Mouse (Mus musculus): Measurements from ENCODE around the gene Ccdc182. TPM values are rescaled to one million over a fixed set of nuclear protein-coding genes. Genes with fewer than 3 reads are reported as not detected.

Gene Ccdc182
- polyA plus RNA-seq, 1 experiment, result not detected

DNA sequence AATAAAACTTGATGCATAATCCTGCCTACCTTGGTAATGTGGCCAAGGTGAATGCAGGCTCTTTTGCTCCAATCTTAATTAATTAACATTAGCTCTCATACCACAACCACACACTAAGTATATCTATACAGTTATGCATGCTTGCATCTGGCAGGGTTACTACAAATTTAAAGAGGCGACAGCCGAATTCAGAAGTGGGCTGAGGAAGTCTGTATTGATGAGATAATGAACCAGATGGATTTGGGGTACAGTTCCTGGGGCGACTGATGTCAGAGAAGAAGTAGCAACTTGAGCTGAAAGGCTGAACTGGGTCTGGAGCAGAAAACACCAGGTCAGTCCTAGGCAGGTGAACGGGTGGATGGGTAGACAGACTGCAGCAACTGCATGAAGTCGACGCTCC, 11.9 kb downstream of the Ccdc182 start:
- H3K27ac ChIP-seq (ENCODE audit: control insufficient read depth, insufficient read depth, low read depth, low read length, poor library complexity), result no peak overlapping the region
- TF ChIP-seq POLR2A (IDR thresholded peaks at IDR 0.05; ENCODE audit: borderline replicate concordance, control insufficient read depth, low read depth, low read length) (no peak), CTCF (IDR thresholded peaks at IDR 0.05; ENCODE audit: control insufficient read depth, insufficient read depth, low read length) (no peak)
- H3K4me1 ChIP-seq (ENCODE audit: control insufficient read depth, insufficient read depth, low read length), result no peaks in the 10 kb centered on the region
- no peak overlapping the region for H3K4me3 ChIP-seq (replicated peaks; ENCODE audit: control insufficient read depth, low read depth, low read length)
- WGBS, result 43% methylated on average over 6 of the region's 6 CpGs

DNA sequence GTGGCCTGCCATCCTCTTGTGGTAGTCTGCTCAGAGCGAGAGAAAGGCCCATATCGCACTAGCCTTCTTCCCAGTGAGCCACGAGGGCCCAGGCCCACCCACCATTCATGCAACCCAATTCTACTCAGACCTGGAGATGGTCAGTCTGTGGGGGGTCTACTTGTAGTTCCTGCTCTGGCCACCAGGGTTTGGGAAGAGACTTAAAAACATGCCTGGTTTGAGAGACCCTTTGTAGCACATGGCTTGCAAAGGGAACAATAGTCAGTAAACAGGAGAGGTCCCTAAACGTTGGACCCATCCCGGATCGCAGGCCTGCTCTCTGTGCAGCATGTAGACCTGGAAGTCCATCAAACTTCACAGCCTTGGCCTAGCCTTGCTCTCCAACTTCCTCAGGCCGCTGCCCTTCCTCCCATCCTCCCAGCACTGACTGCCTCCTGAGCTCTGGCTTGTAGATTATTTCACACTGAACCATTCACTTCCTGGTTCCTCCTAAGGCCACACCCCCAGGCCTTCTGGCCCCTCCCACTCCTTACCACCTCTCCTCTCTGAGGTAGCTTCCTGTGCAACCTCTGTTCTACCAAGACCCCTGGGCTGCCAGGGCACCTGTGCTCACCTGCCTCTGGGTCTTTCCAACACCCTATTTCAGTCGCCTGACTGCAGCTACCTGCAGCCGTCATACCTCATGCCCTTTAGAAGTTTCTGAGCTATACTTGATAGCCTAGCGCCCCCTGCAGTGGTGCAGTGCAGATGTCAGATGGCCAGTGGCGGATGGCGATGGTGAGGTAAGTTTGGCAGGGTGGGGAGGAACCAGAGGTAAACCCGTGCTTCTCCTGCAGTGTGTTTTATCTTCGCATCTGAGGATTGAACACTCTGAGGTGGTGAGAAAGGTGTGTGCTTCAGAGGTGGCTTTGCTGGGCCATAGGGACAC, 14.0 kb downstream of the Ccdc182 start:
- TF ChIP-seq POLR2A (IDR thresholded peaks at IDR 0.05; ENCODE audit: borderline replicate concordance, control insufficient read depth, low read depth, low read length) (no peak), CTCF (IDR thresholded peaks at IDR 0.05; ENCODE audit: control insufficient read depth, insufficient read depth, low read length) (no peak)
- Histone ChIP-seq H3K4me1 (ENCODE audit: control insufficient read depth, insufficient read depth, low read length) (no peaks in the 10 kb centered on the region), H3K4me3 (replicated peaks; ENCODE audit: control insufficient read depth, low read depth, low read length) (no peak overlapping the region), H3K27ac (ENCODE audit: control insufficient read depth, insufficient read depth, low read depth, low read length, poor library complexity) (no peak overlapping the region)
- WGBS, result 77% methylated on average over 14 of the region's 14 CpGs

DNA sequence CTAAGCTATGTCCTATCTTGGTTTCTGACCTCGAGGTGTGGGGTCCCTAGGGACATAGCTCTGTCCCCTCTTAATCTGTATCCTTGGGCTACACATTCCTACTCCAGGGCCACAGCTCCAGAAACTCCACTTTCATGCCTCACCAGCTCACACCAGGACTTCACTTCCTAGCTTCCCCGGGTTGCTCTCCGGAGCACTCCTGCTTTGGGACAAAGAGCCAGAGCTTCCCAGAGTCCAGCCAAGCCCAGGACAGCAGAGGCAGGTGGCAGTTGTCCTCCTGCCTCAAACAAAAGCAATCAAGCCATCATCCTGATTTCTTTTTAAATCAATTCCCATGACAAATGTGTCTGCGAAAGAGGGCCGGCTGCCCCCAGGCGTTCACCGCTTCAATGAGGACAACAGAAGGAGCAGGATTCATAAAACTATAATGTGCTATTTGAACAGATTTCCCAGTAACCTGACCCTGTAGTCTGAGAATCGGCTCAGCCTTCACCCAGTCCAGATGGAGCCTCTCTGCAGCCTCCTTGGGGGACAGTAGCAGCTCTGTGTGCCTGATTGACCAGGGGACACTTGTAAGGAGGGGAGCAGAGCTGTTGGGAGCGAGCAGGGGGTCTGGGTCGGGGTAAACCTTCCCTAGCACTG, 15.3 kb downstream of the Ccdc182 start:
- Histone ChIP-seq H3K4me1 (ENCODE audit: control insufficient read depth, insufficient read depth, low read length) (no peaks in the 10 kb centered on the region), H3K27ac (ENCODE audit: control insufficient read depth, insufficient read depth, low read depth, low read length, poor library complexity) (no peak overlapping the region), H3K4me3 (replicated peaks; ENCODE audit: control insufficient read depth, low read depth, low read length) (no peak overlapping the region)
- TF ChIP-seq CTCF (IDR thresholded peaks at IDR 0.05; ENCODE audit: control insufficient read depth, insufficient read depth, low read length), result no peak
- TF ChIP-seq POLR2A (IDR thresholded peaks at IDR 0.05; ENCODE audit: borderline replicate concordance, control insufficient read depth, low read depth, low read length), result no peak
- WGBS, result 75% methylated on average over 10 of the region's 10 CpGs

DNA sequence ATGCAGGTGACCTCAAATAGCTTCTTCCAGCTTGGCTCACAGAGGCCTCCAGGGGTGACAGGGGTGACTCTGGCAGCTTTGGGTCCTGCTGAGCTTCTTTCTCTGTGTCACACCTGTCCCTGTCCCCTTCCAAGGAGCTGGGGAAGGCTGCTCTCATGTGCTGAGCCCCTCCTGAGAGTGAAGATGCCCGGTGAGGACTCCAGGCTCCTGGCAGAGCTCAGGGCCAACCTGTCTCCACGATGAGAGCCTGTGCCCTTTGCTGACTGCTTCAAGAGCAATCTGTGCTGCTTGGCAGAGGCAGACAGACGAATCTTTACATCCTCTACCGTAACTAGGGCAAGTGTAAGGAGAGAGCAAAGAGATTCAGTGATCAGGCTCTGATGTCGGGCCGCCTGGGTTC, 16.9 kb downstream of the Ccdc182 start:
- WGBS, result 73% methylated on average over 6 of the region's 6 CpGs
- Histone ChIP-seq H3K4me3 (replicated peaks; ENCODE audit: control insufficient read depth, low read depth, low read length) (no peak overlapping the region), H3K27ac (ENCODE audit: control insufficient read depth, insufficient read depth, low read depth, low read length, poor library complexity) (no peak overlapping the region), H3K4me1 (ENCODE audit: control insufficient read depth, insufficient read depth, low read length) (no peaks in the 10 kb centered on the region)
- TF ChIP-seq POLR2A (IDR thresholded peaks at IDR 0.05; ENCODE audit: borderline replicate concordance, control insufficient read depth, low read depth, low read length) (no peak), CTCF (IDR thresholded peaks at IDR 0.05; ENCODE audit: control insufficient read depth, insufficient read depth, low read length) (no peak)

DNA sequence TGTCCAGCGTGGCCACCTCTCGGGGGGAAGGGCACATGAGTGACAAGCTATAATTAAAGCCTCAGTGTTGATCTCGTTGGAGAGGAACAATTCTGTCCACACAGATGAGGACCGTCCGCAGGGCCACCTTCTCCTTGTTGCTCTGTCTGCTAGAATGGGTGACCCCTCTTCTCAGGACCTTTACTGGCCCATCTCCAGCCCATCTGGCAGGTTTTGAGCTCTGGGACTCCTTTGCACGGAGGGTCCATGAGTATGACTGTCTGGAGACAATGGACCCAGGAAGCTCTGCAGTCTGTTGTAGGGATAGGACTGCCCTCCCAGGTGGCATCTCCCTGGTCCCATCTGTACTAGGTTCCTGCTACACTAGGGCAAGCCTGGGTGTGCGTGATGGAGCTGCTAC, 17.7 kb downstream of the Ccdc182 start:
- H3K27ac ChIP-seq (ENCODE audit: control insufficient read depth, insufficient read depth, low read depth, low read length, poor library complexity), result no peak overlapping the region
- WGBS, result 77% methylated on average over 7 of the region's 7 CpGs

DNA sequence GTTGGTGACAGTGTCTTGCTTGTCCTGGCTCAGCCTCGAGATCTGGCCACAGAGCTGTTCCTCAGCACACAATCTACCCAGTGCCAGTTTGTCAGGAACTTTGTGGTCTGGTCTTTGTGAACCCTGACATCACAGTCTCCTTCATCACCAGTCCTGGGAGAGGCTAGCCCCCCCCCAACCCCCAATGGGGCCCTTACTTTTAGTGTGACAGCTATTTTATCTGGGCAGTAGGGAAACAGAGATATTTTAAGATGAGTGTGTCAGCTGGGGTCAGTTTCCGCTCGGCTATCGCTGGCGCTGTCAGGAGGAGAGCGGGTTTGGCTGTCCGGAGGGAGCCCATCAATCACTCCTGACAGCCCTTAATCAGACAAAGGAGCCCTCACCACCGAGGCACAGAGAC, 19.7 kb downstream of the Ccdc182 start:
- H3K4me3 ChIP-seq (replicated peaks; ENCODE audit: control insufficient read depth, low read depth, low read length), result no peak overlapping the region
- no peaks in the 10 kb centered on the region for H3K4me1 ChIP-seq (ENCODE audit: control insufficient read depth, insufficient read depth, low read length)
- no peak for TF ChIP-seq CTCF (IDR thresholded peaks at IDR 0.05; ENCODE audit: control insufficient read depth, insufficient read depth, low read length)
- TF ChIP-seq POLR2A (IDR thresholded peaks at IDR 0.05; ENCODE audit: borderline replicate concordance, control insufficient read depth, low read depth, low read length), result no peak
- H3K27ac ChIP-seq (ENCODE audit: control insufficient read depth, insufficient read depth, low read depth, low read length, poor library complexity), result no peak overlapping the region
- 26% methylated on average over 8 of the region's 8 CpGs for WGBS

More for the DNA sequence above, 17.7 kb downstream of the Ccdc182 start:
- H3K4me3 ChIP-seq (replicated peaks; ENCODE audit: control insufficient read depth, low read depth, low read length), result no peak overlapping the region
- H3K4me1 ChIP-seq (ENCODE audit: control insufficient read depth, insufficient read depth, low read length), result no peaks in the 10 kb centered on the region
- TF ChIP-seq POLR2A (IDR thresholded peaks at IDR 0.05; ENCODE audit: borderline replicate concordance, control insufficient read depth, low read depth, low read length) (no peak), CTCF (IDR thresholded peaks at IDR 0.05; ENCODE audit: control insufficient read depth, insufficient read depth, low read length) (no peak)

DNA sequence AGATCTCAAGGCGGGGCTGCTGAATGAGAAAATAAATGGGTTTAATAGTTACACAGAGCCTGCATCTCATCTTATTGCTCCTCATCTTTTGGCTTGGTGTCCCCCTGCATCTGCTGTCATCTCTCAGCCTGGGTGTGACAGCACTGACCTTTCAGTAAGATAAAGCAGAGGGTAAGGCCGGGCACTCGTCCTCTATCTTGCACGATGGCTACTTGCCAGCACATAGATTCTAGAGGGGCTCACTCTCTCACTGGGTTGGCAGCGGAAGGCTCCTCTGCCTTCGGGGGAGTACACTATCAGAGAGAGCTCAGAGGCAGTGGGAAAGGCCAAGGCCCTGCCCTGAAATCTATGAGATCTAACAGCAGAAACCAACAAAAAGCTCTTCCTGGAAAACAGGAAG, 20.6 kb downstream of the Ccdc182 start:
- TF ChIP-seq POLR2A (IDR thresholded peaks at IDR 0.05; ENCODE audit: borderline replicate concordance, control insufficient read depth, low read depth, low read length) (no peak), CTCF (IDR thresholded peaks at IDR 0.05; ENCODE audit: control insufficient read depth, insufficient read depth, low read length) (no peak)
- H3K27ac ChIP-seq (ENCODE audit: control insufficient read depth, insufficient read depth, low read depth, low read length, poor library complexity), result no peak overlapping the region
- 58% methylated on average over 6 of the region's 6 CpGs for WGBS
- no peaks in the 10 kb centered on the region for H3K4me1 ChIP-seq (ENCODE audit: control insufficient read depth, insufficient read depth, low read length)
- no peak overlapping the region for H3K4me3 ChIP-seq (replicated peaks; ENCODE audit: control insufficient read depth, low read depth, low read length)

DNA sequence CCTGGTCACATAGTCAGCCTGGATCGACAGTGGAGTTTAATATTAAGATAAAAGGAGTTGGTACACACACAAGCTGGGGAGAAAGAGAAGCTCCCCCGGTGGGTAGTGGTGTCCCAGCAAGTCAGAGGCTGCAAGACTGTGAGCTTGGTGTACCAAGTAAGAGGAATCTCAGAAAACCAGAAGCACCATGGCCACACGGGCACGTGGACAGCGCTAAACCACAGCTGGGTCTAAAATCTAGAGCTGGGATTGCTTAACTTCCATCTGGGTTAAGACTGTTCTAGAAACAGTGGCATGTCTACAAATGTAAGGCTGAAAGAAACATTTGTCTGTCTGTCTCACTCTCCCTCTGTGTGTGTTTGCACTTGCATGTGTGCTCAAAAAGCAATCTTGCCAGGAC, 21.5 kb downstream of the Ccdc182 start:
- Histone ChIP-seq H3K4me3 (replicated peaks; ENCODE audit: control insufficient read depth, low read depth, low read length) (no peak overlapping the region), H3K27ac (ENCODE audit: control insufficient read depth, insufficient read depth, low read depth, low read length, poor library complexity) (no peak overlapping the region), H3K4me1 (ENCODE audit: control insufficient read depth, insufficient read depth, low read length) (no peaks in the 10 kb centered on the region)
- 33% methylated on average over 5 of the region's 5 CpGs for WGBS
- TF ChIP-seq CTCF (IDR thresholded peaks at IDR 0.05; ENCODE audit: control insufficient read depth, insufficient read depth, low read length) (no peak), POLR2A (IDR thresholded peaks at IDR 0.05; ENCODE audit: borderline replicate concordance, control insufficient read depth, low read depth, low read length) (no peak)
